Mouse (Mus musculus) G1E (cell line): ENCODE data around the gene Kremen1.

ENCODE experiments used
- CTCF ChIP-seq: IDR thresholded peaks from 2 replicates; pipeline ENCODE4 v1.5.1; 2012; ENCODE audit warnings: low read depth, low read length, inconsistent platforms, mixed read lengths
- GATA1 ChIP-seq: IDR thresholded peaks from 2 replicates; pipeline ENCODE4 v1.6.1; 2012; ENCODE audit warnings: borderline replicate concordance, low read length, inconsistent platforms, mixed read lengths
- GATA2 ChIP-seq: IDR thresholded peaks from 2 replicates; pipeline ENCODE4 v1.6.1; 2012; ENCODE audit warnings: low read depth, low read length, inconsistent platforms, borderline replicate concordance
- POLR2AphosphoS5 ChIP-seq: IDR thresholded peaks from 2 replicates; pipeline ENCODE4 v1.6.1; 2012; ENCODE audit warnings: low read depth, low read length, inconsistent platforms; ENCODE audit not compliant: insufficient replicate concordance
- TAL1 ChIP-seq: conservative IDR thresholded peaks from 2 replicates; pipeline ENCODE4 v1.6.1; 2012; ENCODE audit warnings: low read depth, low read length, inconsistent platforms, mixed read lengths

GRCm38 (mm10) chr11:5263078-5263730 is 1.8 kb upstream of the Kremen1 start:
- TF ChIP-seq TAL1 (no peak), CTCF (no peak), GATA2 (no peak), GATA1 (no peak), POLR2AphosphoS5 (no peak)
